Mouse (Mus musculus) B cell, adult 2 months (primary cell): ENCODE measurements around the gene Jak2.

Source experiments
- DNase-seq, 2 experiments: peaks; one replicate each; pipeline ENCODE4 v3.0.0; 2022

Gene Jak2

GRCm38 (mm10) chr19:29253728-29254127, 2.1 kb downstream of the Jak2 start:
- peak; percentile 91 to 93 for DNase-seq

GRCm38 (mm10) chr19:29254671-29255070, 3.0 kb downstream of the Jak2 start:
- DNase-seq, result no peak

GRCm38 (mm10) chr19:29255327-29256027, 3.8 kb downstream of the Jak2 start:
- no peak for DNase-seq

- DNase-seq, result no peak
Observed at GRCm38 (mm10) chr19:29261638-29262037, 10.0 kb downstream of the Jak2 start.

GRCm38 (mm10) chr19:29263492-29263891, 11.9 kb downstream of the Jak2 start:
- peak; percentile 45 for DNase-seq

- no peak for DNase-seq
Observed at GRCm38 (mm10) chr19:29265538-29265937, 13.9 kb downstream of the Jak2 start.

GRCm38 (mm10) chr19:29267075-29267868, 15.6 kb downstream of the Jak2 start:
- no peak for DNase-seq

GRCm38 (mm10) chr19:29268788-29269321, 17.2 kb downstream of the Jak2 start:
- no peak for DNase-seq

- DNase-seq, result peak in 1 of 2 experiments; percentile 16
Observed at GRCm38 (mm10) chr19:29270226-29270625, 18.6 kb downstream of the Jak2 start.

- peak; percentile 65 to 71 for DNase-seq
Observed at GRCm38 (mm10) chr19:29271147-29271578, 19.5 kb downstream of the Jak2 start.

GRCm38 (mm10) chr19:29272011-29272809, 20.6 kb downstream of the Jak2 start:
- DNase-seq, result peak; percentile 25 to 40

- DNase-seq, result no peak
Observed at GRCm38 (mm10) chr19:29276414-29276813, 24.8 kb downstream of the Jak2 start.

- no peak for DNase-seq
Observed at GRCm38 (mm10) chr19:29278944-29279587, 27.4 kb downstream of the Jak2 start.

GRCm38 (mm10) chr19:29285451-29285869, 33.8 kb downstream of the Jak2 start:
- DNase-seq, result no peak

- no peak for DNase-seq
Observed at GRCm38 (mm10) chr19:29287863-29288262, 36.2 kb downstream of the Jak2 start.

GRCm38 (mm10) chr19:29291532-29291931, 39.9 kb downstream of the Jak2 start:
- no peak for DNase-seq

GRCm38 (mm10) chr19:29292546-29292945, 40.9 kb downstream of the Jak2 start:
- no peak for DNase-seq

GRCm38 (mm10) chr19:29294756-29295155, 43.1 kb downstream of the Jak2 start:
- DNase-seq, result no peak

- no peak for DNase-seq
Observed at GRCm38 (mm10) chr19:29296166-29296565, 44.5 kb downstream of the Jak2 start.

- DNase-seq, result no peak
Observed at GRCm38 (mm10) chr19:29297366-29297765, 45.7 kb downstream of the Jak2 start.

GRCm38 (mm10) chr19:29300919-29301318, 49.3 kb downstream of the Jak2 start:
- no peak for DNase-seq

- DNase-seq, result no peak
Observed at GRCm38 (mm10) chr19:29302119-29302518, 50.5 kb downstream of the Jak2 start.
